Mouse (Mus musculus) liver, embryonic 14.5 days (tissue): ENCODE data around the gene Uck1.

Experiments
- CTCF ChIP-seq: IDR thresholded peaks from 2 replicates; pipeline ENCODE4 v1.5.1; 2016; ENCODE audit warnings: antibody characterized with exemption, low read depth, control low read depth
- EP300 ChIP-seq: IDR thresholded peaks from 2 replicates; pipeline ENCODE4 v1.6.1; 2016; ENCODE audit warnings: antibody characterized with exemption, low read depth

- no peak for TF ChIP-seq CTCF
- no peak for TF ChIP-seq EP300
These were observed 47.4 kb upstream of the Uck1 start for GRCm38 (mm10) chr2:32307247-32307798.
